Mouse (Mus musculus) intestine, postnatal 0 days (tissue): ENCODE data around the gene Tmem200c. TPM values are rescaled to one million over a fixed set of nuclear protein-coding genes. Genes with fewer than 3 reads are reported as not detected.

Experiments used
- ATAC-seq: fragments of 200-750 bp; cut with Nextera tagmentation; 2 replicates; pipeline ENCODE4 v1.8.0; 2017; ENCODE audit warnings: mild to moderate bottlenecking, moderate TSS enrichment, moderate library complexity
- H3K27ac ChIP-seq: fragments of 300-500 bp; sonication (generic); 2 replicates; pipeline ENCODE4 v1.5.1; 2014; ENCODE audit warnings: mild to moderate bottlenecking, low read depth, low read length, moderate library complexity
- H3K27me3 ChIP-seq: fragments of 300-500 bp; sonication (generic); replicated peaks from 2 replicates; pipeline ENCODE4 v1.6.1; 2014; ENCODE audit warnings: low read length, mixed read lengths; ENCODE audit not compliant: control insufficient read depth, insufficient read depth
- H3K36me3 ChIP-seq: fragments of 300-500 bp; sonication (generic); 2 replicates; pipeline ENCODE4 v1.6.1; 2014; ENCODE audit warnings: mild to moderate bottlenecking, moderate library complexity; ENCODE audit not compliant: control insufficient read depth, insufficient read depth
- H3K4me1 ChIP-seq: fragments of 300-500 bp; sonication (generic); replicated peaks from 2 replicates; pipeline ENCODE4 v1.6.1; 2014; ENCODE audit warnings: antibody characterized with exemption, low read length, mixed read lengths; ENCODE audit not compliant: control insufficient read depth, insufficient read depth
- H3K4me2 ChIP-seq: fragments of 300-500 bp; sonication (generic); replicated peaks from 2 replicates; pipeline ENCODE4 v1.6.1; 2014; ENCODE audit warnings: low read depth, mild to moderate bottlenecking, moderate library complexity
- H3K4me3 ChIP-seq: fragments of 300-500 bp; sonication (generic); 2 replicates; pipeline ENCODE4 v1.5.1; 2014; ENCODE audit warnings: low read depth, low read length
- H3K9ac ChIP-seq: fragments of 300-500 bp; sonication (generic); 2 replicates; pipeline ENCODE4 v1.6.1; 2014; ENCODE audit warnings: mild to moderate bottlenecking, low read depth, low read length
- H3K9me3 ChIP-seq: fragments of 300-500 bp; sonication (generic); 2 replicates; pipeline ENCODE4 v1.6.1; 2016; ENCODE audit warnings: mixed run types; ENCODE audit not compliant: control insufficient read depth
- CTCF ChIP-seq: sonication (generic); IDR thresholded peaks from 2 replicates; pipeline ENCODE4 v1.5.1; 2016; ENCODE audit warnings: low read depth, mild to moderate bottlenecking, control low read depth, antibody characterized with exemption, moderate library complexity
- WGBS: fragments of 180-500 bp; shearing (Covaris S2); extraction: QIAGEN DNeasy Blood & Tissue Kit; methylation state at CpG from one replicate; pipeline ENCODE4 v1.1.7; 2014; 5-methylcytosine and 5-hydroxymethylcytosine counted together
- polyA plus RNA-seq: library from polyadenylated mRNA; unstranded; fragments of >200 nt; fragmentation: Nextera tagmentation; extraction: Ambion mirVana; gene quantifications from 2 replicates; pipeline ENCODE4 v1.2.1, GENCODE M21; 2015

Tmem200c gene
- polyA plus RNA-seq, 1 experiment from 2014 or later, result 0.25 TPM

- 79% methylated on average over 3 of the region's 3 CpGs for WGBS
- Histone ChIP-seq H3K36me3 (no peaks in the 10 kb centered on the region), H3K4me1 (no peaks in the 10 kb centered on the region), H3K9ac (no peak overlapping the region), H3K4me2 (no peak overlapping the region), H3K4me3 (no peak overlapping the region), H3K27me3 (no peaks in the 10 kb centered on the region), H3K27ac (no peak overlapping the region), H3K9me3 (no peaks in the 10 kb centered on the region)
- ATAC-seq, result no peak
- no peak for TF ChIP-seq CTCF
These were observed 37.8 kb downstream of the Tmem200c start for GRCm38 (mm10) chr17:68864175-68864574.

- Histone ChIP-seq H3K4me3 (no peak overlapping the region), H3K4me1 (no peaks in the 10 kb centered on the region), H3K36me3 (no peaks in the 10 kb centered on the region), H3K27ac (no peak overlapping the region), H3K9ac (no peak overlapping the region), H3K4me2 (no peak overlapping the region), H3K27me3 (no peaks in the 10 kb centered on the region), H3K9me3 (no peaks in the 10 kb centered on the region)
- TF ChIP-seq CTCF, result peak; percentile 66
- ATAC-seq, result no peak
These were observed 42.0 kb downstream of the Tmem200c start for GRCm38 (mm10) chr17:68868439-68868838.

- H3K27me3 ChIP-seq, result no peaks in the 10 kb centered on the region
- 65% methylated on average over 8 of the region's 8 CpGs for WGBS
- ATAC-seq, result no peak
These were observed 47.6 kb downstream of the Tmem200c start for GRCm38 (mm10) chr17:68874021-68874420.

GRCm38 (mm10) chr17:68875251-68875650 is 48.8 kb downstream of the Tmem200c start:
- Histone ChIP-seq H3K4me3 (no peak overlapping the region), H3K9ac (no peak overlapping the region), H3K27me3 (no peaks in the 10 kb centered on the region), H3K36me3 (no peaks in the 10 kb centered on the region), H3K9me3 (no peaks in the 10 kb centered on the region), H3K4me1 (no peaks in the 10 kb centered on the region), H3K4me2 (no peak overlapping the region), H3K27ac (no peak overlapping the region)
- WGBS, result 65% methylated on average over 5 of the region's 5 CpGs
- ATAC-seq, result no peak
- peak; percentile 53 for TF ChIP-seq CTCF

More at GRCm38 (mm10) chr17:68874021-68874420, 47.6 kb downstream of the Tmem200c start:
- Histone ChIP-seq H3K4me1 (no peaks in the 10 kb centered on the region), H3K9ac (no peak overlapping the region), H3K9me3 (no peaks in the 10 kb centered on the region), H3K4me2 (no peak overlapping the region), H3K27ac (no peak overlapping the region), H3K36me3 (no peaks in the 10 kb centered on the region), H3K4me3 (no peak overlapping the region)
- TF ChIP-seq CTCF, result no peak

- TF ChIP-seq CTCF, result no peak
These were observed 49.6 kb downstream of the Tmem200c start for GRCm38 (mm10) chr17:68875917-68876495.

GRCm38 (mm10) chr17:68881725-68882524 is 55.5 kb downstream of the Tmem200c start:
- ATAC-seq, result no peak
- peak overlapping the region; percentile 63 for H3K4me2 ChIP-seq
- no peaks in the 10 kb centered on the region for H3K4me1 ChIP-seq
- no peaks in the 10 kb centered on the region for H3K36me3 ChIP-seq
- TF ChIP-seq CTCF, result peak; percentile 77
- WGBS, result 14% methylated on average over 21 of the region's 21 CpGs
- no peak overlapping the region for H3K27ac ChIP-seq
- H3K9ac ChIP-seq, result no peak overlapping the region
- H3K9me3 ChIP-seq, result no peaks in the 10 kb centered on the region
- H3K27me3 ChIP-seq, result no peaks in the 10 kb centered on the region
- H3K4me3 ChIP-seq, result 0 out of 2 replicates have a peak overlapping the region, but pooled peaks have one; percentile 21

More at GRCm38 (mm10) chr17:68875917-68876495, 49.6 kb downstream of the Tmem200c start:
- Histone ChIP-seq H3K27ac (no peak overlapping the region), H3K4me2 (no peak overlapping the region), H3K9me3 (no peaks in the 10 kb centered on the region), H3K36me3 (no peaks in the 10 kb centered on the region), H3K27me3 (no peaks in the 10 kb centered on the region), H3K4me3 (no peak overlapping the region), H3K4me1 (no peaks in the 10 kb centered on the region), H3K9ac (no peak overlapping the region)
- WGBS, result 84% methylated on average over 10 of the region's 10 CpGs
- ATAC-seq, result no peak
